Mouse (Mus musculus): ENCODE data around the gene Rtkn2.

DNA sequence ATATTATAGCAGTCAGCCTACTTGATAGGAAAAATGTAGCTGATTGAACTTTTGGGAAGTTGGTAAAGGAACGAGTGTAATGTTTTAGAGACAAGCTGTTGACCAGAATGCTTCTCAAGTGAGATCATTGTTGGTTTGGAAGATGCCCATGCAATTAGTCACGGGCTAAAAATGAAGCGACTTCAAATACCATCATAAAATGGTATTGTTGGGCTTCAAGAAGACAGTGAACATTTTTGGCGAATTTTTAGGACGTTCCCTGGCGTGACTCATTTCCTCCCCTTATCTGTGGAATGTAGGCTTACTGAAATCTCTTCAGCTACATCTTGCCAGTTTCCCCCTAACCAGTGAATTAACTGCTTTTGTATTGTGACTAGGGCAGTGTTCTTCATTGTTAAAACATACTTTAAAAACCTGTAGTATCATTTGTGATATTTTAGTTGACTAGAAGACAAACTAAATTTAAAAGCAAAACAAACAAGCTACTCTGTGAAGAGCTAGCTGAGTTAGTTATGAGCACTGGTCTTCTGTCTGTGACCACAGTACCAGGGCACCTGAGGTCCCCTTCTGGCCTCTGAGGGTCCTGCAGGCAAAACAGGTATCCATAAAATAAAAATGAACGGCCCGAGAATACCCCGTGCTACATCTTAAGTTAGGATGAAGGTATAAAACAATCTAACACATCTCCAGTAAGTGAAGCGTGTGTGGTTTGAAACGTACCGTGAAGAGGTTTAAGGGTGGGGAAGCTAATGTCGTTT lies 29.0 kb downstream of the Rtkn2 start:
- TF ChIP-seq CTCF (IDR thresholded peaks at IDR 0.05 in 2 of 3, conservative IDR thresholded peaks at IDR 0.05 in 1 of 3; ENCODE audit: control insufficient read depth in 1 of 3, insufficient read depth in 1 of 3, low read depth in 2 of 3, low read length in 3 of 3, poor library complexity in 1 of 3, severe bottlenecking in 1 of 3) = no peak; a peak in 1 of 6 replicates
- no peak for TF ChIP-seq POLR2A (IDR thresholded peaks at IDR 0.05; ENCODE audit: control insufficient read depth in 1 of 2, insufficient read depth in 1 of 2, low read depth in 1 of 2, low read length in 2 of 2, poor library complexity in 1 of 2)
- TF ChIP-seq E2F4 (IDR thresholded peaks at IDR 0.05; ENCODE audit: borderline replicate concordance, low read depth, low read length) = no peak
- no peak for TF ChIP-seq MYC (IDR thresholded peaks at IDR 0.05; ENCODE audit: low read depth, low read length)
- 0 out of 4 replicates have a peak, but pooled peaks of 1 of the 2 experiments have one; percentile 13 for TF ChIP-seq EP300 (IDR thresholded peaks at IDR 0.05; ENCODE audit: low read depth in 1 of 2, low read length in 2 of 2)
- no peak for TF ChIP-seq MAZ (IDR thresholded peaks at IDR 0.05; ENCODE audit: low read depth, low read length)
- no peak for TF ChIP-seq MXI1 (IDR thresholded peaks at IDR 0.05; ENCODE audit: low read depth, low read length)
- TF ChIP-seq HCFC1 (IDR thresholded peaks at IDR 0.05; ENCODE audit: low read depth, low read length) = no peak
